Comparison of ENCODE assay signal across 21 mouse cellular contexts in genomic region chr6:134087709-134088108, GRCm38 (mm10).
"Had no signal": no experiment of that assay in that cellular context is flagged by ENCODE, and none has a peak within 500 bp of the region (broad histone marks: within the 10 kb centered on the region; RNA-seq: fewer than 3 reads in every experiment).

No protein-coding gene starts in this region.

- H3K4me1 ChIP-seq: midbrain, embryonic 10.5 days; midbrain, embryonic 13.5 days had no signal

- H3K4me2 ChIP-seq: limb, embryonic 12.5 days; limb, embryonic 15.5 days; liver, embryonic 11.5 days; lung, embryonic 15.5 days; midbrain, embryonic 13.5 days; neural tube, embryonic 13.5 days had no signal

- ATAC-seq: liver, postnatal 0 days; midbrain, embryonic 13.5 days; midbrain, embryonic 16.5 days had no signal

- H3K4me3 ChIP-seq: limb, embryonic 12.5 days; limb, embryonic 15.5 days; lung, embryonic 15.5 days; megakaryocyte, embryonic 14.5 days; midbrain, embryonic 10.5 days; midbrain, embryonic 13.5 days; myocyte; neural tube, embryonic 13.5 days had no signal

- DNase-seq: kidney, adult 8-10 months; kidney, postnatal 14 days; kidney, postnatal 4 days; left cerebral cortex, postnatal 4 days; liver, postnatal 0 days; lung, postnatal 10 days; lung, postnatal 36 days; retina, postnatal 1 day; thymus, adult 18-20 months; thymus, postnatal 14 days had no signal

- H3K9me3 ChIP-seq: limb, embryonic 12.5 days; limb, embryonic 15.5 days; lung, embryonic 15.5 days; megakaryocyte, embryonic 14.5 days; midbrain, embryonic 10.5 days; midbrain, embryonic 13.5 days; neural tube, embryonic 13.5 days had no signal

- H3K27ac ChIP-seq: limb, embryonic 12.5 days; limb, embryonic 15.5 days; liver, embryonic 14.5 days; lung, embryonic 15.5 days; midbrain, embryonic 10.5 days; midbrain, embryonic 13.5 days; neural tube, embryonic 13.5 days had no signal

- H3K36me3 ChIP-seq: limb, embryonic 12.5 days; limb, embryonic 15.5 days; lung, embryonic 15.5 days; midbrain, embryonic 13.5 days; neural tube, embryonic 13.5 days had no signal

- H3K9ac ChIP-seq: limb, embryonic 12.5 days; limb, embryonic 15.5 days; liver, embryonic 14.5 days; liver, postnatal 0 days; lung, embryonic 15.5 days; midbrain, embryonic 13.5 days; neural tube, embryonic 13.5 days had no signal

- H3K27me3 ChIP-seq: limb, embryonic 12.5 days; limb, embryonic 15.5 days; lung, embryonic 15.5 days; megakaryocyte, embryonic 14.5 days; midbrain, embryonic 13.5 days; neural tube, embryonic 13.5 days had no signal
